Mouse (Mus musculus) kidney, adult 10 weeks (tissue): ENCODE results near the gene Hyal3. TPM values are rescaled to one million over a fixed set of nuclear protein-coding genes. Genes with fewer than 3 reads are reported as not detected.

ENCODE experiments used
- polyA plus RNA-seq: library from polyadenylated mRNA; stranded (reverse); fragments of 350-450 nt; fragmentation: Illumina TruSeq; extraction: RNeasy Lipid Tissue Mini Kit (QIAGEN cat#74804); gene quantifications from one replicate; pipeline ENCODE4 v1.2.3, GENCODE M21; 2014; ENCODE audit warnings: low read depth, low replicate concordance

The Hyal3 gene
- 0.24 TPM for polyA plus RNA-seq

GRCm38 (mm10) chr9:107580501-107581317 is at the start of gene Hyal3:
Hyal3 (plus strand) TSS chr9:107580818.

GRCm38 (mm10) chr9:107533791-107534407 is 46.7 kb upstream of the Hyal3 start, which contains the start of gene Tmem115:
Tmem115 (plus strand) TSS chr9:107533945.

GRCm38 (mm10) chr9:107541474-107542351 is 38.9 kb upstream of the Hyal3 start, which contains the start of the genes Cyb561d2 and Nprl2:
Cyb561d2 (minus strand) TSS chr9:107542193.
Nprl2 (plus strand) TSS chr9:107542226.

DNA sequence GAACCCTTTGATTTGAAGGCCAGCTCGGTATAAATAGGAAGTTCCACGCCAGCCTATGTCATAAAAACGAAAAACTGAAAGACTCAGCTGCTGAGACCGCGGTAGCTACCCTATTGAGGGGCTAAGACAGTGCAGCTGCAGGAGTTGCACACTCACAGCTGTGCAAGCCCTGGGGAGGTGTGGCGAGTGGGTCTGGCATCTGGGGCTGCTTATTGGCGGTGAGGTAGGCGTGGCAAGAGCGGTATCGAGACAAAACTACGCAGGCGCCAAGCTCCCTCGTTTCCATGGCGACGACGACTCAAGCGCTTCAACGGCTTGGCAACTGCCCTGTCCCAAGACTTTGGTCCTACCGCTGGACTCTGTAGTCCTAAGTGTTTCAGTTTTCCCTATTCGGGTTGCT is 33.6 kb upstream of the Hyal3 start, which contains the start of gene Zmynd10:
Zmynd10 (plus strand) TSS at position 273 of the 400 bp plus-strand sequence.

DNA sequence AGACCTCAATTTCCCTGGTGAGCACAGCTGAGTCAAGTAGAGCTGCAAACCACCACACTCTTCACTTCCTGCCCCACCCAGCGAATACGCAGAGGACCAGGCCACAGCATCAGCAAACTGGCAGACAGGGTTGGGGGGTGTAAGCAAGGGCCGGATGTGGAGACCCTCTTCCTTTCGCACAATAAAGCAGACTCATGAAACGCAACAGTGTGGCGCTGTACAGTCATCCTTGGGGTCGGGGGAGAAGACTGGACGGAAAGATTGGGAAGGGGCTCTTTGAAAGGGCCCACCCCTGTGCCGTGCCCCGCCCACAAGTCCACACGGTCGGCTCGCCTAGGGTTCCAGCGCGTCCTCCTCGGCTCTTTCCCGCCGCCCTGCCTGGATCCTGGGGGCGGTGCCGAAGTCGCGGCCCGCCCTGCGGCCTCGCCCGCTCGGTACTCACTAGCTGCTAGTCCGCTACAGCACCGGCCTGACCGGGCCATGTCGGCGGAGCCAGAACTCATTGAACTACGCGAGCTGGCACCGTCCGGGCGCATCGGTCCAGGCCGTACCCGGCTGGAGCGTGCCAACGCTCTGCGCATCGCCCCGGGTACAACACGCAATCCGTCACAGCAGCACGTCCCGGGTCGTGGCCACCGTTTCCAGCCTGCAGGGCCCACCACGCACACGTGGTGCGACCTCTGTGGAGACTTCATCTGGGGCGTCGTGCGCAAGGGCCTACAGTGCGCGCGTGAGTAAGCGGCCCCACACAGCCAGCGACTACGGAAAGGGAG is 29.3 kb upstream of the Hyal3 start, which contains the start of gene Rassf1:
Rassf1 (plus strand) TSS at position 439 of the 773 bp plus-strand sequence.

GRCm38 (mm10) chr9:107563029-107563581 is 17.5 kb upstream of the Hyal3 start, which contains the start of gene Tusc2:
Tusc2 (plus strand) TSS chr9:107563255.

GRCm38 (mm10) chr9:107567702-107568319 is 12.8 kb upstream of the Hyal3 start, which contains the start of gene Hyal2:
Hyal2 (plus strand) TSS chr9:107567945.

DNA sequence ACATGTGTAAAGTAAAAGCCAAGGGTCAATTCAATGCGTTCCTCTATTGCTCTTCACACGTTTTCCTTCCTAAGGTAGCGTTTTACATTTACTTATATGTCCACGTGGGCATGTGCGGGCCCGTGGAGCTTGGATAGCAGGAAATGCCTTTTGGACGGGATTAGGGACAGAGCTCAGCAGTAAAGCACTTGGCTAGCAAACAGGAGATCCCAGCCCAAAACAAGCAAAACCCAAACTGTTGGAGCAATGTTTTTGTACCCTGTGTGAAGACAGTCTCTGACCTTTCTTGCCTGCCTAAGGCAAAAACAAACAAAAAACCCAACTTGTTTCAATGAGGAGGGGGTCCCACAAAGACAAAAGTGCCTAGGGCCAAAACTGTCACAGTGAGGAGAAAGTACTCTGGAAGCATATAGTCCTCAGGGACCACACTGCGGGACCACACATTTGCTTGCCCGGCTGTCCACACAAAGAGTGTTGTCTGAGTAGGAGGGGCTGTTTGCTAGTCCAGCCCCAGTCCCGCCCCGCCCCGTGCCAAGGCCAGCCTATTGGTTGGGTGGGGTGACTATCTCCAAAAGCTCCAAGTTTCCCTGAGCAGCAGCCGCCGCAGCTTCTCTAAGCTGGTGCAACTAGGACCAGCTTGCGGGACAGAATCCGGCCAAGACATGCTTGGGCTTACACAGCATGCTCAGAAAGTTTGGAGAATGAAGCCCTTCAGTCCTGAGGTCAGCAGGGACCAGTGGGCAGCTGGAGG is 4.1 kb upstream of the Hyal3 start, which contains the start of gene Hyal1:
Hyal1 (plus strand) TSS at position 571 of the 751 bp plus-strand sequence.

DNA sequence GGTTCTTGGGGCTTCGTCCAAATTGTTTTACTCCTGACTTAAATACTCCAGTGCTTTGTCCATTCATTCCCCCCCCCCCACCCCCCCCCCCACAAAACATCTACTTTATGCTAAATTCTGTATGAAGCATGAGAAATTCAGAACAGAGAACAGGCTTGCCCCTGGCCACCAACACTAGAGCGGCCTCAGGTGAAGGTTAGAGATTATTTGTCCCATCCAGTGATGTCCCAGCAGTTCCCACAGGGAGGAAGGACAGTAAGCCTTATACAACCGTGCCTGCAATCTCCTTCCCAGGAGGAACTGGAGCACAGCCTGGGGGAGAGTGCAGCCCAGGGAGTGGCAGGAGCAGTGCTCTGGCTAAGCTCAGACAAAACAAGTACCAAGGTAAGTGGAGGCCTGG is 2.0 kb upstream of the Hyal3 start, which contains the start of gene Naa80:
Naa80 (plus strand) TSS at position 301 of the 400 bp plus-strand sequence.

GRCm38 (mm10) chr9:107586974-107587832 is 6.6 kb downstream of the Hyal3 start, which contains the start of gene Ifrd2:
Ifrd2 (plus strand) TSS chr9:107587642.

DNA sequence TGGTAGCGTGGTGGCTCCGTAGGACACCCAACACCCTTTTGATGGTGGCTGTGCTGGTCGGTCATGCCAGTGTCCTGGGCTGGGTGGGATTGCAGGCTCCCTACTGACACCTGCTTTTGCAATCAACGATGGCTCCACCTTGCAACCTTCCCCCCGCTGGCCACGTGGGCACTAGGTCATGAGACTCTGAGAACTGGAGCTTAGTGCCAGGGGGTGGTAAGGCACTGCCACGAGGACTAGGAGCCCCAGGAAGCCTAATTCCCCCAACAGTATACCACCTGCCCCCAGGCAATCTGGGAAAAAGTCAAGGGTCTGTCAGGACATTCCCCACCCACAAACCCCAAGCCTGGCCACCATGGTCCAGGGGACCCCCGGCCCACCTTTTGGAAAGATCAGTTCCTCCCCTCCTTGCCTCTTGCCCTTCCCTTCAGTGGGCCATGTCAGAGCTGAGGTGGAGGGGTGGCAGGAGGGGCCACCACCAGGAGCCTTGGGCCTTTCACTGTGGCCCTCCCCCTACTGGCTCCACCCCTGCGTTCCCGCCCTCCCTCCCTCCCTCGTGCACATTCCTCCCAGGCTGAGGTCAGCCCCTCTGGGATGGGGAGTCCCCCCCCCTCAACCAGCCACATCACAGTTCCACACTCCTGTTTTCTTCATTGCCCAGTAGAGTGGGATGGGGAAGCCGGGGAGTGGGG is 28.3 kb downstream of the Hyal3 start, which contains the start of gene Sema3b:
Sema3b (minus strand) TSS at position 489 of the 692 bp plus-strand sequence.

GRCm38 (mm10) chr9:107635279-107636028 is 54.8 kb downstream of the Hyal3 start, which contains the start of gene Gnai2:
Gnai2 (minus strand) TSS chr9:107635367.

Other genes starting within 250 kb of the Hyal3 start
- 1.9 TPM for gene Hemk1, start 242.5 kb upstream of the Hyal3 start, polyA plus RNA-seq
- 0.28 TPM for gene 6430571L13Rik, start 240.2 kb upstream of the Hyal3 start, polyA plus RNA-seq
- gene Cacna2d2, start 181.2 kb upstream of the Hyal3 start, polyA plus RNA-seq, result not detected
- gene Tmem115, start 46.9 kb upstream of the Hyal3 start, polyA plus RNA-seq, result 0.20 TPM
- gene Cyb561d2, start 38.6 kb upstream of the Hyal3 start, polyA plus RNA-seq, result 7.2 TPM
- 1.6 TPM for gene Nprl2, start 38.6 kb upstream of the Hyal3 start, polyA plus RNA-seq
- gene Zmynd10, start 33.5 kb upstream of the Hyal3 start, polyA plus RNA-seq, result 0.81 TPM
- 8.6 TPM for gene Rassf1, start 29.3 kb upstream of the Hyal3 start, polyA plus RNA-seq
- 24.5 TPM for gene Tusc2, start 17.6 kb upstream of the Hyal3 start, polyA plus RNA-seq
- gene Hyal2, start 12.9 kb upstream of the Hyal3 start, polyA plus RNA-seq, result 1.8 TPM
- gene Hyal1, start 3.9 kb upstream of the Hyal3 start, polyA plus RNA-seq, result 3.0 TPM
- gene Naa80, start 1.9 kb upstream of the Hyal3 start, polyA plus RNA-seq, result 2.0 TPM
- 33.1 TPM for gene Ifrd2, start 6.8 kb downstream of the Hyal3 start, polyA plus RNA-seq
- 2.6 TPM for gene Sema3b, start 28.4 kb downstream of the Hyal3 start, polyA plus RNA-seq
- gene Gnai2, start 54.5 kb downstream of the Hyal3 start, polyA plus RNA-seq, result 18.2 TPM
- gene Slc38a3, start 88.7 kb downstream of the Hyal3 start, polyA plus RNA-seq, result 1.4 TPM
- not detected for gene Gnat1, start 98.9 kb downstream of the Hyal3 start, polyA plus RNA-seq
- gene Sema3f, start 129.7 kb downstream of the Hyal3 start, polyA plus RNA-seq, result 1.9 TPM
- gene Rbm5, start 190.2 kb downstream of the Hyal3 start, polyA plus RNA-seq, result 90.8 TPM